Mouse (Mus musculus) megakaryocyte, embryonic 14.5 days (primary cell): ENCODE results near the gene Becn1.

Source experiments
- FLI1 ChIP-seq: IDR thresholded peaks from 2 replicates; pipeline ENCODE4 v1.6.1; 2012; ENCODE audit warnings: low read length, inconsistent platforms, mixed read lengths
- GATA1 ChIP-seq: IDR thresholded peaks from 3 replicates; pipeline ENCODE4 v1.6.1; 2012; ENCODE audit warnings: mixed read lengths, low read length, inconsistent platforms, borderline replicate concordance

DNA sequence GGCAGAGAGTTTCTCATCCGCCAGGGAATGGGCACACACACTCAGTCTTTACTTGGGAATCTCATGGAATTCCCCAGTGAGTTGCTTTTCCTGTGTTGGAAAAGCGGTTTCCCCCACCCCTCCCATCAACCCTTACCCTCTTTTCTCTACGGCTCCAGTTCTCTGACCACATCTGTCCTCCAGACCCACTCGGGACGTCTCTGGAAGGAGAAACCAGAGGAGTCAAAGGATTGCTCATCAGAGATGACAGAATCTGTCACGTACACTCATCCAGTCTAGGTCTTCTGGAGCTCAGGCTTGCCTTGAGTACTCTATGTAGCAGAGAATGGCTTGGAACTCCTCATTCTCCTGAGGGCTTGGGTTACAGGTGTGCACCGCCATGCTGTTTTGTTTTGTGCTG lies 46.7 kb upstream of the Becn1 start:
- no peak for TF ChIP-seq GATA1
- no peak for TF ChIP-seq FLI1
